Mouse (Mus musculus): ENCODE data around the gene Tmem39a. TPM values are rescaled to one million over a fixed set of nuclear protein-coding genes. Genes with fewer than 3 reads are reported as not detected.
A peak's percentile ranks its signal among the peaks of the same experiment; 100 is the strongest.

Tmem39a gene
- total RNA-seq (2021), result 10 to 100 TPM; 24.3 to 25.3 TPM
- long read RNA-seq, partial matches to known transcripts, result 1 of 3 reads
- long read RNA-seq, other reads (novel, unspliced or antisense), result 2 of 3 reads

- no peak for DNase-seq (ENCODE audit: low spot score in 2 of 2)
Observed at GRCm38 (mm10) chr16:38558221-38558748, at the start of gene Tmem39a. TSS of gene Tmem39a (plus strand) at chr16:38558698.

- no peak for DNase-seq (ENCODE audit: low spot score in 2 of 2)
Observed at GRCm38 (mm10) chr16:38510846-38511245, 47.7 kb upstream of the Tmem39a start.

GRCm38 (mm10) chr16:38519140-38519539 is 39.4 kb upstream of the Tmem39a start:
- no peak for DNase-seq (ENCODE audit: low spot score in 2 of 2)

- no peak for DNase-seq (ENCODE audit: low spot score in 2 of 2)
Observed at GRCm38 (mm10) chr16:38521211-38521987, 37.1 kb upstream of the Tmem39a start.

GRCm38 (mm10) chr16:38522129-38523084 is 36.1 kb upstream of the Tmem39a start, which contains the start of gene Timmdc1:
TSS of gene Timmdc1 (minus strand) at chr16:38522663.
- peak; percentile 94 to 96 for DNase-seq (ENCODE audit: low spot score in 2 of 2)

- no peak for DNase-seq (ENCODE audit: low spot score in 2 of 2)
Observed at GRCm38 (mm10) chr16:38526264-38526663, 32.2 kb upstream of the Tmem39a start.

GRCm38 (mm10) chr16:38536544-38537146 is 21.9 kb upstream of the Tmem39a start:
- peak; percentile 81 to 85 for DNase-seq (ENCODE audit: low spot score in 2 of 2)

- DNase-seq (ENCODE audit: low spot score in 2 of 2), result no peak
Observed at GRCm38 (mm10) chr16:38538716-38539380, 19.6 kb upstream of the Tmem39a start.

GRCm38 (mm10) chr16:38548000-38548399 is 10.5 kb upstream of the Tmem39a start:
- no peak for DNase-seq (ENCODE audit: low spot score in 2 of 2)

- peak; percentile 82 to 87 for DNase-seq (ENCODE audit: low spot score in 2 of 2)
Observed at GRCm38 (mm10) chr16:38549479-38550396, 8.8 kb upstream of the Tmem39a start, which contains the start of gene Poglut1. TSS of gene Poglut1 (minus strand) at chr16:38550258.

- no peak for DNase-seq (ENCODE audit: low spot score in 2 of 2)
Observed at GRCm38 (mm10) chr16:38555988-38556387, 2.5 kb upstream of the Tmem39a start.

- DNase-seq (ENCODE audit: low spot score in 2 of 2), result peak; percentile 96 to 97
Observed at GRCm38 (mm10) chr16:38562131-38562967, 3.9 kb downstream of the Tmem39a start.

- DNase-seq (ENCODE audit: low spot score in 2 of 2), result no peak
Observed at GRCm38 (mm10) chr16:38562968-38563327, 4.5 kb downstream of the Tmem39a start.

GRCm38 (mm10) chr16:38563516-38563915 is 5.0 kb downstream of the Tmem39a start:
- DNase-seq (ENCODE audit: low spot score in 2 of 2), result no peak

GRCm38 (mm10) chr16:38568192-38568591 is 9.7 kb downstream of the Tmem39a start:
- DNase-seq (ENCODE audit: low spot score in 2 of 2), result no peak

GRCm38 (mm10) chr16:38571481-38571880 is 13.0 kb downstream of the Tmem39a start:
- DNase-seq (ENCODE audit: low spot score in 2 of 2), result no peak

- no peak for DNase-seq (ENCODE audit: low spot score in 2 of 2)
Observed at GRCm38 (mm10) chr16:38584761-38585160, 26.3 kb downstream of the Tmem39a start.

GRCm38 (mm10) chr16:38585186-38585585 is 26.7 kb downstream of the Tmem39a start:
- DNase-seq (ENCODE audit: low spot score in 2 of 2), result no peak

Data from layer of hippocampus, postnatal 10 days (tissue).